Mouse (Mus musculus) forebrain, postnatal 0 days (tissue): Measurements from ENCODE around the gene Cadm1. TPM values are rescaled to one million over a fixed set of nuclear protein-coding genes. Genes with fewer than 3 reads are reported as not detected.

ENCODE experiments used
- ATAC-seq: fragments of 200-750 bp; cut with Nextera tagmentation; 2 replicates; pipeline ENCODE4 v1.8.0; 2017; ENCODE audit warnings: mild to moderate bottlenecking, moderate library complexity
- DNase-seq: peaks from one replicate; pipeline ENCODE4 v3.0.0-alpha.2; 2015
- H3K27ac ChIP-seq: fragments of 300-500 bp; sonication (generic); 2 replicates; pipeline ENCODE4 v1.5.1; 2014; ENCODE audit warnings: low read depth, mild to moderate bottlenecking, antibody characterized with exemption, low read length, moderate library complexity, mixed read lengths
- H3K27me3 ChIP-seq: fragments of 300-500 bp; sonication (generic); 2 replicates; pipeline ENCODE4 v1.6.1; 2014; ENCODE audit warnings: mild to moderate bottlenecking, low read length, mixed read lengths; ENCODE audit not compliant: insufficient read depth
- H3K36me3 ChIP-seq: fragments of 300-500 bp; sonication (generic); 2 replicates; pipeline ENCODE4 v1.6.1; 2014; ENCODE audit warnings: mild to moderate bottlenecking, moderate library complexity; ENCODE audit not compliant: insufficient read depth
- H3K4me1 ChIP-seq: fragments of 300-500 bp; sonication (generic); 2 replicates; pipeline ENCODE4 v1.6.1; 2014; ENCODE audit warnings: antibody characterized with exemption; ENCODE audit not compliant: insufficient read depth
- H3K4me2 ChIP-seq: fragments of 300-500 bp; sonication (generic); 2 replicates; pipeline ENCODE4 v1.6.1; 2014; ENCODE audit warnings: low read depth, mild to moderate bottlenecking, moderate library complexity
- H3K4me3 ChIP-seq: fragments of 300-500 bp; sonication (generic); 2 replicates; pipeline ENCODE4 v1.5.1; 2014; ENCODE audit warnings: low read depth, low read length, mixed read lengths
- H3K9ac ChIP-seq: fragments of 300-500 bp; sonication (generic); 2 replicates; pipeline ENCODE4 v1.6.1; 2014; ENCODE audit warnings: mild to moderate bottlenecking
- H3K9me3 ChIP-seq: fragments of 300-500 bp; sonication (generic); 2 replicates; pipeline ENCODE4 v1.6.1; 2016; ENCODE audit warnings: low read length
- CTCF ChIP-seq: sonication (generic); IDR thresholded peaks from 2 replicates; pipeline ENCODE4 v1.5.1; 2016; ENCODE audit warnings: antibody characterized with exemption, control low read depth, low read depth
- WGBS: fragments of 180-500 bp; shearing (Covaris S2); extraction: QIAGEN DNeasy Blood & Tissue Kit; methylation state at CpG from one replicate; pipeline ENCODE4 v1.1.7; 2014; 5-methylcytosine and 5-hydroxymethylcytosine counted together
- polyA plus RNA-seq: library from polyadenylated mRNA; unstranded; fragments of >200 nt; fragmentation: Nextera tagmentation; extraction: Ambion mirVana; gene quantifications from 2 replicates; pipeline ENCODE4 v1.2.1, GENCODE M21; 2015
- total RNA-seq: library from RNA; depleted of rRNA; stranded (reverse); fragments of >200 nt; gene quantifications from 2 replicates; pipeline ENCODE4 v1.2.3, GENCODE M21; 2014

Cadm1 gene
- total and polyA plus RNA-seq, 2 experiments from 2014 or later = 289 to 381 TPM

DNA sequence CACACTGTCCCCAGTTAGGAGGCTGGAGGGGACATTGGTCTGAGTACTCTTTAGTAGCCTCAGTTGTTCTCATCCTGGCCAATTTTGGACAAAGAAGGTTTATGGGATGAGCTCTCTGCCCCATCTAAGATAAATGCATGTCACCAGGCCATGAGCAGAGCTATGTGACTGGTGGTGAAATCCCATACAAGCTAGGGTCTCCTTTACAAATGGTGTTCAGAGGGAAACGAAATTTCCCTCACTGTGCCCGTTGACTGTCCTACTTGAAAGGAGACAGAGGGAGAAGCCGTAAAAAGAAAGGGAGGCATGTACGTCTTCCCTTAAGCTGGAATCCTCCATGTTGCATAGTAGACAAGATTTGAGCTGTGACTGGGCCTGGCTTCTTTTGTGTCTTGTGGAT is 272.6 kb downstream of the Cadm1 start:
- no peak for TF ChIP-seq CTCF
- Histone ChIP-seq H3K27ac (no peak overlapping the region), H3K27me3 (no peaks in the 10 kb centered on the region), H3K9ac (no peak overlapping the region), H3K4me2 (no peak overlapping the region), H3K4me3 (no peak overlapping the region), H3K9me3 (no peaks in the 10 kb centered on the region), H3K4me1 (no peaks in the 10 kb centered on the region), H3K36me3 (peaks cover 13% of the 10 kb centered on the region)
- WGBS = 65% methylated on average over 4 of the region's 4 CpGs
- DNase-seq (no peak), ATAC-seq (no peak)

DNA sequence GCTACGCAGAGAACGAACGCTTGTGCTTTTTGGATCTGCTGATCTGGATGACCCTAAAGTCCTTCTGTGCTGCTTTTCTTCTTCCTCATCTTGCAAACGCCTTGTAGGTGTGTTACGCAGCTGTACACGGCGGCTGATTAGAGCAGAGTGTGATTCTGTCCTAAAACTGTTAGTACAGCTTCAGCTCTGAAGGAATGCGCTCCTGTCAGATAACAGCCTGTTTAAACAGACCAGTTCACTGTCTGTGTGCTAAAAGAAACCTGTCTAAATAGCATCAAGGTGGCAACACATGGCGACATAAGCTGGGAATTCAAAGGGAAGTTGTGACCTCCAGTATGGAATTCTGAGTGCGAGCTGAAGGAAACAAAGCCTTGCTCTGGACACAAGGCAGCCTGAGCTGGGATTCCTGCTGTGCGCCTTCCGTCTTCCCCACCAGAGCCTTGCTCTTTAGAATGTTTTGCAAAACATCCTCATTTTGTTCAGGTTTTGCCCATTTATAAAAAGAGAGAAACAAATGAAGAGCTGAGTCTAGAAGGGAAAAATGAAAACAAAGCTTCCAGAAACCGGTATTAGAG is 273.6 kb downstream of the Cadm1 start:
- no peak for DNase-seq
- WGBS = 41% methylated on average over 13 of the region's 13 CpGs

DNA sequence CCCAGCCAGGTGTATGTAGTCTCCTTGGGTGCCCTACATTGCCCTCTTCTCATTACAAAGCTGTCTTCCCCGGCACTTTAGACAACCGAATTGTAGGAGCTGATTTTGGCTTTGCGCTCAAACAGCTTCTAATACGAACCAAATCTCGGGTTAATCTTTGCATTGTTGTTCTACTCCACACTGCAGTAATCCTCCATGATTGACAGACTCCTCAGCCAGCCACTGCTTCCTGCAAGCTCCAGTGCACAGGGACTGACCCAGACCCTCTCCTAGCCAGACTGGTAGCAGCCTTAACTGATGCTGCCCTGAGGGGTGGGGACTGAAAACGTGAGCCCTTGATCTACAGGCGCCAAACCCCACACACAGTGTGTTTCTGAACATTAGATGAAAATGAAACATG is 275.7 kb downstream of the Cadm1 start:
- no peaks in the 10 kb centered on the region for H3K9me3 ChIP-seq
- H3K27ac ChIP-seq = no peak overlapping the region
- no peak for TF ChIP-seq CTCF
- ATAC-seq (no peak), DNase-seq (no peak)
- H3K36me3 ChIP-seq = peaks cover 5% of the 10 kb centered on the region; the same call in 1 of the 2 replicates
- H3K4me1 ChIP-seq = no peaks in the 10 kb centered on the region
- 34% methylated on average over 7 of the region's 7 CpGs for WGBS
- H3K27me3 ChIP-seq = no peaks in the 10 kb centered on the region
- H3K4me2 ChIP-seq = no peak overlapping the region
- no peak overlapping the region for H3K4me3 ChIP-seq
- H3K9ac ChIP-seq = no peak overlapping the region

More for the DNA sequence above, 273.6 kb downstream of the Cadm1 start:
- Histone ChIP-seq H3K9ac (no peak overlapping the region), H3K4me2 (no peak overlapping the region), H3K9me3 (no peaks in the 10 kb centered on the region), H3K4me3 (no peak overlapping the region), H3K27ac (peak overlapping the region; percentile 5; the same call in 1 of the 2 replicates), H3K36me3 (peaks cover 13% of the 10 kb centered on the region), H3K4me1 (no peaks in the 10 kb centered on the region), H3K27me3 (no peaks in the 10 kb centered on the region)
- no peak for ATAC-seq
- TF ChIP-seq CTCF = no peak

DNA sequence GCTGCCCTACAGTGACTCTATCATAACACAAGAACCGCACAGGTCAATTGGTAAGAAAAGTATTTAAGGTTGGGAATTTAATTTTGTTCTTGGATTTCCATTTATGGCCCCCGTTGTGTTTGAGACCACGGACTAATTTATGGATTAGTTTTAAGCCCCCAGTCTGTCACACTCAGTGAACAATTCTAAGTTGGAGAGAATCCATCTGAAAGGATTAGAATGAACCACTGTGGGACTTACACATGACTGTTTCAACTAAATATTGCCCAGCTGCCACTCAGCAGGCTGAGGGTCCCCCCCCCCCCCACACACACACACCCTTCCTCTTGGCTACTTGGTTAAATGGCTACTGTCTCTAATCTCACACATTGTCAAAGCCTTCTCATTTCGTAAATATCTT is 295.7 kb downstream of the Cadm1 start:
- Histone ChIP-seq H3K4me1 (no peaks in the 10 kb centered on the region), H3K4me2 (no peak overlapping the region), H3K9ac (no peak overlapping the region), H3K27me3 (no peaks in the 10 kb centered on the region), H3K27ac (no peak overlapping the region), H3K36me3 (no peaks in the 10 kb centered on the region; the same call in 1 of the 2 replicates), H3K9me3 (no peaks in the 10 kb centered on the region), H3K4me3 (no peak overlapping the region)
- no peak for ATAC-seq
- DNase-seq = no peak
- 45% methylated on average over 4 of the region's 4 CpGs for WGBS
- no peak for TF ChIP-seq CTCF

DNA sequence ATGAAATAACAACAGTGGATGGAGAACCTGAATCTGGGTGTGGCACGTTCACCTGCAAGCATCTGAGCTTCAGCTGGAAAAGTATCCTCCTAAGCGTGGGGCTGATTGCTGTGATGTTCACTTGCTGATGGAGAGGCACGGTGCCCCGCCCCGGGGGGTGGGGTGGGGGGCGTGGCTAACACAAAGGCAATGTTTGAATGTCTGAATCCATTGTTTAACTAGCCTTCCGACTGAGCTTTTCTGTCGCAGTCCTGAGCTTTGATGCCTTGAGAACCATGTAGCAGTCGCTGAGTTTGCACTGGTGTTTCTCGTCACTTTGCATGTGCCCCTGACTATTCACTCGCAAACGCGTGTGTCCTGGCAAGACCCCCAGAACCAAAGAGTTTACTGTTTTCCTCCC is 298.8 kb downstream of the Cadm1 start:
- peak overlapping the region; percentile 47 for H3K4me2 ChIP-seq
- no peaks in the 10 kb centered on the region for H3K36me3 ChIP-seq
- H3K27me3 ChIP-seq = no peaks in the 10 kb centered on the region
- 6% methylated on average over 13 of the region's 13 CpGs for WGBS
- TF ChIP-seq CTCF = no peak
- H3K9ac ChIP-seq = no peak overlapping the region; the same call in 1 of the 2 replicates
- no peaks in the 10 kb centered on the region for H3K9me3 ChIP-seq
- DNase-seq (peak; percentile 62), ATAC-seq (peak; percentile 42)
- no peaks in the 10 kb centered on the region for H3K4me1 ChIP-seq
- H3K4me3 ChIP-seq = peak overlapping the region; percentile 20; the same call in 1 of the 2 replicates
- H3K27ac ChIP-seq = no peak overlapping the region; the same call in 1 of the 2 replicates

DNA sequence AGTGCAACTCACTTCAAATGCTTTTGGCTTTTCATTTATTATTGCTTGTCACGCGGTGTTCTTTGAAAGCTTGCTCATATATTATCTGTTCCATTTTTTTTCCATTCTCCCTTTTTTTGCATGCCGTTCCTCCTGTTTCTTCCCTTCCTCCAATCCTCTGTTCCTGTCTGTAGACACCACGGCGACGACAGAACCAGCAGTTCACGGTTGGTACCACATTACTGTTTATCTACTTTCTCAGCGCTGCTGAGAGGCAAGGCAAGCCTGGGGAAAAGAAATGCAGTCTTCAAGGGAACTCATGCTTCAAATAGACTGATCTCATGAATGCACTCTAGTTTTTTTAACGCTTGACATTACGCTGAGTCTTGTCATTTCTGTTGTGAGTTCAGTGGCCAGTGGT is 299.2 kb downstream of the Cadm1 start:
- no peaks in the 10 kb centered on the region for H3K9me3 ChIP-seq
- no peak for TF ChIP-seq CTCF
- H3K36me3 ChIP-seq = no peaks in the 10 kb centered on the region
- H3K27me3 ChIP-seq = no peaks in the 10 kb centered on the region
- 18% methylated on average over 10 of the region's 10 CpGs for WGBS
- H3K9ac ChIP-seq = no peak overlapping the region
- peak overlapping the region; percentile 47 for H3K4me2 ChIP-seq
- ATAC-seq (peak; percentile 75; the same call in 1 of the 2 replicates), DNase-seq (peak; percentile 47)
- H3K4me1 ChIP-seq = no peaks in the 10 kb centered on the region
- no peak overlapping the region; the same call in 1 of the 2 replicates for H3K27ac ChIP-seq
- peak overlapping the region; percentile 20; the same call in 1 of the 2 replicates for H3K4me3 ChIP-seq

DNA sequence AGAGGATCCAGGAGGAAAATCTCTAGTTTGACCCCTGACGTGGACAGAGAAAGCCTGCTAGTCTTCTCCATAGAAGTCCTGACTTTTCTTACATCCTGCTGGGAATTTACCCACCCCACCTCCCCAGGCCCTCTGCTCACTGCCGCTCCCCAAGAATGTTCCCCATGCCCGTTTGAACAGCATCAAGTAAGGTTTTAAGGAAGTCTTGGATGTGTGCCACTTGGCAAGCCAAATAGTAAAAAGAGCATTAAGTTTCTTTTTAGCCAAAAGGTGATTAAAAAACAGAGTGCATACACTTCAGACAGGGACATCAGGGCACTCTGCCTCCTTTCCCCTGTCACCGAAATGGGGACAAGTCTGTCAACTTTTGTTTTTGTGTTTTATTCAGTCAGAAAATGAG is 299.9 kb downstream of the Cadm1 start:
- Histone ChIP-seq H3K36me3 (no peaks in the 10 kb centered on the region), H3K4me2 (no peak overlapping the region), H3K27ac (no peak overlapping the region), H3K9me3 (no peaks in the 10 kb centered on the region), H3K9ac (no peak overlapping the region), H3K27me3 (no peaks in the 10 kb centered on the region), H3K4me1 (no peaks in the 10 kb centered on the region), H3K4me3 (no peak overlapping the region)
- 28% methylated on average over 4 of the region's 4 CpGs for WGBS
- no peak for ATAC-seq
- no peak for TF ChIP-seq CTCF
- DNase-seq = no peak
